Mouse (Mus musculus): ENCODE results near the gene 4930522H14Rik. TPM values are rescaled to one million over a fixed set of nuclear protein-coding genes. Genes with fewer than 3 reads are reported as not detected.

The 4930522H14Rik gene
- total RNA-seq, 2 experiments from 2014 or later = not detected

- DNase-seq (ENCODE audit: low spot score in 2 of 2) = peak; percentile 89 to 92
- intact Hi-C loops (cut with DNase I) = loop anchor here (5.0 kb wide), 1 partner anchor 201 kb away; the partner anchor contains the start of gene Faf1
These were observed 54.5 kb downstream of the 4930522H14Rik start for GRCm38 (mm10) chr4:109476554-109477014.

GRCm38 (mm10) chr4:109475577-109476553 lies 55.2 kb downstream of the 4930522H14Rik start:
- intact Hi-C loops (cut with DNase I) = loop anchor here (5.0 kb wide), 1 partner anchor 201 kb away; the partner anchor contains the start of gene Faf1
- DNase-seq (ENCODE audit: low spot score in 2 of 2) = peak; percentile 47

GRCm38 (mm10) chr4:109475078-109475477 lies 56.0 kb downstream of the 4930522H14Rik start:
- DNase-seq (ENCODE audit: low spot score in 2 of 2) = no peak
- intact Hi-C loops (cut with DNase I) = loop anchor here (5.0 kb wide), 1 partner anchor 202 kb away; the partner anchor contains the start of gene Faf1

GRCm38 (mm10) chr4:109472566-109472965 lies 58.5 kb downstream of the 4930522H14Rik start:
- no peak for DNase-seq (ENCODE audit: low spot score in 2 of 2)
- intact Hi-C loops (cut with DNase I) = no loop called here

GRCm38 (mm10) chr4:109471606-109472005 lies 59.5 kb downstream of the 4930522H14Rik start:
- intact Hi-C loops (cut with DNase I) = no loop called here
- DNase-seq (ENCODE audit: low spot score in 2 of 2) = no peak

GRCm38 (mm10) chr4:109467687-109468086 lies 63.4 kb downstream of the 4930522H14Rik start:
- intact Hi-C loops (cut with DNase I) = no loop called here
- no peak for DNase-seq (ENCODE audit: low spot score in 2 of 2)

- DNase-seq (ENCODE audit: low spot score in 2 of 2) = no peak
- intact Hi-C loops (cut with DNase I) = no loop called here
These were observed 67.2 kb downstream of the 4930522H14Rik start for GRCm38 (mm10) chr4:109463892-109464291.

- no peak for DNase-seq (ENCODE audit: low spot score in 2 of 2)
- intact Hi-C loops (cut with DNase I) = no loop called here
These were observed 70.5 kb downstream of the 4930522H14Rik start for GRCm38 (mm10) chr4:109460421-109461179.

- intact Hi-C loops (cut with DNase I) = no loop called here
- DNase-seq (ENCODE audit: low spot score in 2 of 2) = no peak
These were observed 74.3 kb downstream of the 4930522H14Rik start for GRCm38 (mm10) chr4:109456821-109457220.

Other genes starting within 250 kb of the 4930522H14Rik start
- 1 to 10 TPM; 3.1 TPM for gene Ttc39a, start 124.7 kb downstream of the 4930522H14Rik start, total RNA-seq (2021)
- gene Rnf11, start 46.6 kb downstream of the 4930522H14Rik start, total RNA-seq (2021) = 100 to 1,000 TPM; 207 to 216 TPM
- gene Cdkn2c, start 135.9 kb upstream of the 4930522H14Rik start, total RNA-seq (2021) = 1 to 10 TPM; 2.7 to 3.5 TPM
- 10 to 100 TPM; 23.1 to 23.7 TPM for gene Faf1, start 145.3 kb upstream of the 4930522H14Rik start, total RNA-seq (2021)